Mouse (Mus musculus) neural tube, embryonic 15.5 days (tissue): ENCODE data around the gene Clock. TPM values are rescaled to one million over a fixed set of nuclear protein-coding genes. Genes with fewer than 3 reads are reported as not detected.

Experiments
- ATAC-seq: fragments of 200-750 bp; cut with Nextera tagmentation; 2 replicates; pipeline ENCODE4 v1.8.0; 2017; ENCODE audit warnings: mild to moderate bottlenecking, moderate TSS enrichment, moderate library complexity; ENCODE audit not compliant: low FRiP score
- H3K27ac ChIP-seq: fragments of 300-500 bp; sonication (generic); replicated peaks from 2 replicates; pipeline ENCODE4 v1.5.1; 2015; ENCODE audit warnings: mild to moderate bottlenecking, inconsistent platforms
- H3K27me3 ChIP-seq: fragments of 300-500 bp; sonication (generic); replicated peaks from 2 replicates; pipeline ENCODE4 v1.6.1; 2015; ENCODE audit warnings: inconsistent platforms
- H3K36me3 ChIP-seq: fragments of 300-500 bp; sonication (generic); 2 replicates; pipeline ENCODE4 v1.6.1; 2015; ENCODE audit warnings: inconsistent platforms
- H3K4me1 ChIP-seq: fragments of 300-500 bp; sonication (generic); 2 replicates; pipeline ENCODE4 v1.6.1; 2015; ENCODE audit warnings: inconsistent platforms
- H3K4me2 ChIP-seq: fragments of 300-500 bp; sonication (generic); 2 replicates; pipeline ENCODE4 v1.6.1; 2015; ENCODE audit warnings: inconsistent platforms, mild to moderate bottlenecking, moderate library complexity
- H3K4me3 ChIP-seq: fragments of 300-500 bp; sonication (generic); replicated peaks from 2 replicates; pipeline ENCODE4 v1.5.1; 2015; ENCODE audit warnings: mild to moderate bottlenecking, inconsistent platforms
- H3K9ac ChIP-seq: fragments of 300-500 bp; sonication (generic); replicated peaks from 2 replicates; pipeline ENCODE4 v1.6.1; 2015; ENCODE audit warnings: mild to moderate bottlenecking, inconsistent platforms
- H3K9me3 ChIP-seq: fragments of 300-500 bp; sonication (generic); replicated peaks from 2 replicates; pipeline ENCODE4 v1.6.1; 2016; ENCODE audit warnings: inconsistent platforms
- WGBS: fragments of 180-500 bp; shearing (Covaris S2); methylation state at CpG from one replicate; pipeline ENCODE4 v1.1.7; 2015; ENCODE audit warnings: mixed read lengths; 5-methylcytosine and 5-hydroxymethylcytosine counted together
- polyA plus RNA-seq: library from polyadenylated mRNA; unstranded; fragments of >200 nt; fragmentation: Nextera tagmentation; extraction: Ambion mirVana; gene quantifications from 2 replicates; pipeline ENCODE4 v1.2.1, GENCODE M21; 2015

The Clock gene
- polyA plus RNA-seq, 1 experiment from 2014 or later, result 15.0 TPM

DNA sequence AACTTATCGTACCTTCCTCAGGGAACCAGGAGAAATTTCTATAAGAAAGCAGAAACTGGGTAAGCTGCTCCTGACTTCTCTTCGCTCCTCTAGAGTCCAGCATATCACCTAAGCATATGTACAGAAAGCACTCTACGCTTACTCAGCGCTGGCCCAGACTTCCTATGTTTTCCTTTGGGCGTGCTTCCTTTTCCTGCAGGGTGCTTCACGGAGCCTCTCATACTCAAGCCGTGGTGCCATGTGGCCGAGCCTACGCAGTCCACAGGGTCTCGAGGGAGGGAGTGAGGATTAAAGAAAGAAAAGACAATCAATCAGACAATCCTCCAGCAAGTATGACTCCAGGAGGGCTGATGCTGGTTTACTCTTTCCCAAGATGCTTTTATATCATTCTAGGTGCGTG, 127.8 kb downstream of the Clock start:
- Histone ChIP-seq H3K27ac (no peak overlapping the region), H3K9ac (no peak overlapping the region), H3K9me3 (no peaks in the 10 kb centered on the region), H3K27me3 (no peaks in the 10 kb centered on the region), H3K36me3 (no peaks in the 10 kb centered on the region), H3K4me2 (no peak overlapping the region), H3K4me3 (no peak overlapping the region), H3K4me1 (no peaks in the 10 kb centered on the region; the same call in 1 of the 2 replicates)
- ATAC-seq, result no peak
- WGBS, result 71% methylated on average over 11 of the region's 11 CpGs

DNA sequence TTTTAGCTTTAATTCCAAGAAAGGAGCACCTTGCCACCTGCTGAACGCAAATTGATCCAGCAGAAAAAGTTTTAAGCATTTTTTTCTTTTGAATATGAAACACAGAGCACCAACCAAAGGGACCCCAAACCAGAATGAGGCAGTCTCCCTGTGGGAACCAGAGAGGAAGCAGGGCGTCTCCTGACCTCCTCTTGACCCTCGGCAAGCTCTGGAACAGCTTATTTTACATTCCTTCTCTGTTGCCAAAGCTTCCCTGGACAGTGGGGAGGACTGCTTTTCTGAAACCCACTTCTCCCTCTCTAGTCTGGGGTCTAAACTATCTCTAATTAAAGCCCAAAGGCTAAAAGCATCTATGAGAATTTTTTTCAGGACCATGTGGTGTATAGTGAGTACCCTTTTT, 128.2 kb downstream of the Clock start:
- H3K4me3 ChIP-seq, result no peak overlapping the region
- no peak for ATAC-seq
- H3K9ac ChIP-seq, result no peak overlapping the region
- H3K36me3 ChIP-seq, result no peaks in the 10 kb centered on the region
- no peaks in the 10 kb centered on the region; the same call in 1 of the 2 replicates for H3K4me1 ChIP-seq
- no peaks in the 10 kb centered on the region for H3K9me3 ChIP-seq
- no peak overlapping the region for H3K27ac ChIP-seq
- no peak overlapping the region for H3K4me2 ChIP-seq
- no peaks in the 10 kb centered on the region for H3K27me3 ChIP-seq
- 45% methylated on average over 3 of the region's 3 CpGs for WGBS

DNA sequence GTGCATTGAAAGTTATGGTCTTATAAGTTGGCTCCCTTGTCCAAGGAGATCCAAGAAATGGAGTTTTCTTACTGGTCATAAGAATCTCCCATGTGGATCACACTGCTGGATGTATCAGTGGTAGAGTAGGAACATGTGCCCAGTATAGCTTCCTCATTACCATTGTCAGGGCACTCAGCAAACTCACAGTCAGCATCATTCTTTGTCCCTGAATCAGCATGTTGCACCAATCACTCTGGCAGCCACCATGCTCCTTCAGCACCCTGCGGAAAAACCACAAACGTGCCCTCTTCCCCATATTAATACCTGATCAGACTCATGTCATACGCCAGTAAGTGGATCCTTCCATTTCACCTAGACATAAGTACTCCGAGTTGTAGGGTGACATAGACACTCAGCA, 129.5 kb downstream of the Clock start:
- H3K4me1 ChIP-seq, result no peaks in the 10 kb centered on the region; the same call in 1 of the 2 replicates
- no peaks in the 10 kb centered on the region for H3K36me3 ChIP-seq
- no peak overlapping the region for H3K4me2 ChIP-seq
- no peaks in the 10 kb centered on the region for H3K27me3 ChIP-seq
- no peak overlapping the region for H3K27ac ChIP-seq
- ATAC-seq, result no peak
- no peak overlapping the region for H3K4me3 ChIP-seq
- H3K9me3 ChIP-seq, result no peaks in the 10 kb centered on the region
- H3K9ac ChIP-seq, result no peak overlapping the region
- 88% methylated on average over 4 of the region's 4 CpGs for WGBS

DNA sequence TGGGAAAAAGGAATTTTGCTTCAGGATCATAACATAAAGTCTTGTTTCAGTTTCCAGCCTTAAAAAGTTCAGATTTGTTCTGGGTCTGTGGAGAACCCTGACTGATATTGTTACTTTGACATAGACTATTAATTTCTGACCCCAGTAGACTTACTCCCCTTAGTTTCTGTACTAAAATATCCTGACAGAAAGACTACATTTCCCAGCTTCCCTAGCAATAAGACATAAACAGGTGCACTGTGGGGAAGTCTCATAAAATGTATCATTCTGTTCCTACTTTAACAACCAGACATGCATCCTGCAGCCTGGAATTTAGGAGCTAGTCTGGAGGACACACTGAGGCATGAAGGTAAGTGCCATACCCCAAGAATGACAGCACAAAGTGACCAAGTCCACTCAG, 133.6 kb downstream of the Clock start:
- ATAC-seq, result no peak
- Histone ChIP-seq H3K27ac (no peak overlapping the region), H3K36me3 (no peaks in the 10 kb centered on the region), H3K9me3 (no peaks in the 10 kb centered on the region), H3K4me1 (no peaks in the 10 kb centered on the region), H3K4me2 (no peak overlapping the region), H3K9ac (no peak overlapping the region), H3K27me3 (no peaks in the 10 kb centered on the region), H3K4me3 (no peak overlapping the region)

- 81% methylated on average over 4 of the region's 4 CpGs for WGBS
These were observed 134.1 kb downstream of the Clock start for GRCm38 (mm10) chr5:76170522-76170921.

DNA sequence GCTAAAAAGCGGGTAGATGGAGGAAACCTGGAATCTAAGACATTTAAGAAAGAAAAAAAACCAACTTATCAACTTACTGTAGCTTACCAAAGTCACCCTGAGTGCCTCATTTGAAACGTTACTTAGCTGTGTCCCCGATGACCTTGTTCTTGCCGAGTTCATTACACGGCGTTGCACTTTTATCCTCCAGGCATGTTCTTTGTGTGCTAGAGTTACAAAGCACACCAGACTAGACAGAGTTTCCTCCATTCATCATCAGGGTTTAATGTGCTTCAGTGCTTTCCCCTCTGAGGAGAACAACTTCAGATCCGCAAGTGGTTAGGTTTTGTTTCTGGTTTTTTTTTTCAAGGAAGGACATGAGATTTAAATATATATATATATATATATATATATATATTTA, 139.8 kb downstream of the Clock start:
- Histone ChIP-seq H3K4me2 (no peak overlapping the region), H3K9ac (no peak overlapping the region), H3K9me3 (no peaks in the 10 kb centered on the region), H3K36me3 (no peaks in the 10 kb centered on the region), H3K27me3 (no peaks in the 10 kb centered on the region), H3K4me3 (no peak overlapping the region), H3K27ac (no peak overlapping the region), H3K4me1 (no peaks in the 10 kb centered on the region)
- no peak for ATAC-seq
- 67% methylated on average over 7 of the region's 7 CpGs for WGBS

More at GRCm38 (mm10) chr5:76170522-76170921, 134.1 kb downstream of the Clock start:
- H3K9me3 ChIP-seq, result no peaks in the 10 kb centered on the region
- no peak for ATAC-seq
- H3K36me3 ChIP-seq, result no peaks in the 10 kb centered on the region
- H3K27me3 ChIP-seq, result no peaks in the 10 kb centered on the region
- H3K4me3 ChIP-seq, result no peak overlapping the region
- no peak overlapping the region for H3K27ac ChIP-seq
- no peaks in the 10 kb centered on the region for H3K4me1 ChIP-seq
- H3K4me2 ChIP-seq, result no peak overlapping the region
- H3K9ac ChIP-seq, result no peak overlapping the region

- H3K27me3 ChIP-seq, result no peaks in the 10 kb centered on the region
- no peaks in the 10 kb centered on the region for H3K9me3 ChIP-seq
- H3K4me1 ChIP-seq, result no peaks in the 10 kb centered on the region
- no peaks in the 10 kb centered on the region for H3K36me3 ChIP-seq
- H3K4me2 ChIP-seq, result no peak overlapping the region
- no peak overlapping the region for H3K4me3 ChIP-seq
- no peak overlapping the region for H3K27ac ChIP-seq
- WGBS, result 47% methylated on average over 4 of the region's 4 CpGs
- ATAC-seq, result no peak
- no peak overlapping the region for H3K9ac ChIP-seq
These were observed 140.7 kb downstream of the Clock start for GRCm38 (mm10) chr5:76163828-76164390.

- Histone ChIP-seq H3K4me3 (no peak overlapping the region), H3K4me2 (no peak overlapping the region), H3K27me3 (no peaks in the 10 kb centered on the region), H3K9me3 (no peaks in the 10 kb centered on the region), H3K4me1 (no peaks in the 10 kb centered on the region), H3K9ac (no peak overlapping the region), H3K27ac (no peak overlapping the region), H3K36me3 (no peaks in the 10 kb centered on the region)
- 88% methylated on average over 5 of the region's 5 CpGs for WGBS
- ATAC-seq, result no peak
These were observed 141.7 kb downstream of the Clock start for GRCm38 (mm10) chr5:76162926-76163325.

GRCm38 (mm10) chr5:76161491-76161890, 143.1 kb downstream of the Clock start:
- 92% methylated on average over 6 of the region's 6 CpGs for WGBS
- Histone ChIP-seq H3K27ac (no peak overlapping the region), H3K9me3 (no peaks in the 10 kb centered on the region), H3K27me3 (no peaks in the 10 kb centered on the region), H3K4me2 (no peak overlapping the region), H3K9ac (no peak overlapping the region), H3K4me1 (no peaks in the 10 kb centered on the region), H3K4me3 (no peak overlapping the region), H3K36me3 (no peaks in the 10 kb centered on the region)
- ATAC-seq, result no peak

GRCm38 (mm10) chr5:76160086-76160485, 144.5 kb downstream of the Clock start:
- H3K4me3 ChIP-seq, result no peak overlapping the region
- H3K4me1 ChIP-seq, result no peaks in the 10 kb centered on the region
- H3K9ac ChIP-seq, result no peak overlapping the region
- no peak overlapping the region for H3K4me2 ChIP-seq
- no peaks in the 10 kb centered on the region for H3K27me3 ChIP-seq
- H3K36me3 ChIP-seq, result peaks cover 7% of the 10 kb centered on the region
- H3K27ac ChIP-seq, result no peak overlapping the region
- no peak for ATAC-seq
- H3K9me3 ChIP-seq, result no peaks in the 10 kb centered on the region
- WGBS, result 78% methylated on average over 3 of the region's 3 CpGs

Other genes starting within 250 kb of the Clock start
- 20.2 and 24.4 TPM in 2 replicates for gene Srd5a3, start 164.5 kb downstream of the Clock start, polyA plus RNA-seq
- 47.1 and 50.8 TPM in 2 replicates for gene Tmem165, start 120.9 kb downstream of the Clock start, polyA plus RNA-seq
- not detected in 2 replicates for gene Pdcl2, start 26.4 kb upstream of the Clock start, polyA plus RNA-seq
- gene Nmu, start 59.0 kb upstream of the Clock start, polyA plus RNA-seq, result 2.6 and 2.7 TPM in 2 replicates
- 7.3 and 9.8 TPM in 2 replicates for gene Gm7271, start 179.2 kb upstream of the Clock start, polyA plus RNA-seq
- gene Exoc1, start 224.5 kb upstream of the Clock start, polyA plus RNA-seq, result 45.9 and 53.9 TPM in 2 replicates